Mouse (Mus musculus): ENCODE data around the gene Rarg.

DNA sequence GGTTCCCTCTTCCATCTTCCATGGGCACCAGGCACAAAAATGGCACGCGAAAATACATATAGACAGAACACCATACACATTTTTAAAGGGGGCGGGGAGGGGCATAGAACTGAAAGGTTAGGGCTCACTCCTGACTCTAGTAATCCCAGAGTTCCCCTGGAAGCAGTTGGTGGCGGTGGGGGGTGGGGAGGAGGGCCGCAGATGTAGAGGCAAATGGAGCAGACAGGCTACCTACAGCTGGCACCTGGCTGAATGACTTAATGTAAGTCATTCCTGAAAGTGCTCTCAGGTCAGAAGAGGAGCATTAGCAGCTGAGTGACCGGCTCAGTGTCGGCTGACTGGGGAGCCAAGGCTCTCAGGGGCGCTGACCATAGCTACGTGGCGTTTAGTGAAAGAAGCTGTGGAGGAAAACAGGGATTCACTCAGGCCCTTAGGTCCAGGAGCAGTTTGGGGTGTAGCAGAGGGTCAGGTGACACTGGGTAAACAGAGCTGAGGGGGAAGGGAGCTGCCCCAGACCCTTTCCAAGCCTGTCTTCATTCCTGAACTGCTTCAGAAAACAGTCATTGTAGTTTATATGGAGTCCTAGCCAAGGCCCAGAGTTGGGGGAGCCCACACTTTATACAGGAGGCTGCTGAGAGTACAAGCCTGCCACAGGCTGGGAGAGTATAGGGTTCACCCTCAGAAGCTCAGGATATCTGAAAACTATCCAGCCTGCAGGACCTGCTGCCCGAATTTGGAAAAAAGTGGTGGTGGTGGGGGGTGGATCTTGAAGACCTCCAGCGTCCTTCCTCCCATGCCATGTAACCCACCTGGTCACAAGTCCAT, 14.7 kb downstream of the Rarg start:
- TF ChIP-seq CTCF (conservative IDR thresholded peaks at IDR 0.05; ENCODE audit: low read length) (no peak), NANOG (IDR thresholded peaks at IDR 0.05; ENCODE audit: borderline replicate concordance, low read length) (no peak)

Data from E14TG2a.4 (cell line).